In genomic region chr17:33089220-33089949, GRCm38 (mm10) we compare ENCODE assay signal across 8 mouse cellular contexts. TPM values are rescaled to one million over a fixed set of nuclear protein-coding genes. Genes with fewer than 3 reads are reported as not detected.
DNase-seq lines count a peak whose midpoint lies in the region; ATAC-seq lines count a peak whose summit lies in the region.

TSS of gene Zfp563 (plus strand) at chr17:33089310.

- peak within 1 kb of the TSS; percentile 68 for H3K9ac ChIP-seq in intestine, embryonic 14.5 days (ENCODE audit: low read length)

- H3K9me3 ChIP-seq in intestine, embryonic 14.5 days (ENCODE audit: control insufficient read depth, low read length), result no peaks in the 10 kb centered on the region

- no peaks in the 10 kb centered on the region for H3K27me3 ChIP-seq in intestine, embryonic 14.5 days (replicated peaks; ENCODE audit: control insufficient read depth, insufficient read depth, low read length)

- ATAC-seq in intestine, embryonic 14.5 days (replicated peaks; ENCODE audit: low FRiP score, low TSS enrichment, low read depth), result peak; percentile 89

- peak within 1 kb of the TSS; percentile 74 for H3K4me2 ChIP-seq in intestine, embryonic 14.5 days (ENCODE audit: low read length)

- peak within 1 kb of the TSS; percentile 74 for H3K4me3 ChIP-seq in intestine, embryonic 14.5 days (ENCODE audit: low read depth, low read length)

- DNase-seq in adrenal gland, adult 18-20 months (ENCODE audit: low spot score in 2 of 2), result peak; percentile 88 to 91
- DNase-seq in embryo, embryonic 11 days, result peak; percentile 94
- DNase-seq in gastrocnemius, postnatal 25 days, result peak; percentile 94
- peak; percentile 94 for DNase-seq in intestine, embryonic 14.5 days (ENCODE audit: low spot score)
- DNase-seq in left cerebral cortex, postnatal 14 days (ENCODE audit: low spot score in 2 of 2), result peak; percentile 91 to 93
- DNase-seq in mesoderm, embryonic 11.5 days (ENCODE audit: low read depth, low spot score), result peak; percentile 90
- DNase-seq in right cerebral cortex, postnatal 36 days (ENCODE audit: low spot score in 2 of 2), result peak; percentile 89 to 92
- DNase-seq in yolk sac, embryonic 10.5 days (ENCODE audit: low spot score), result peak; percentile 93

- WGBS in intestine, embryonic 14.5 days, result 3% methylated on average over 34 of the region's 34 CpGs

- intact Hi-C loops in left cerebral cortex, postnatal 14 days (cut with DNase I), result no loop called here

- peaks cover 13% of the 10 kb centered on the region; the same call in 1 of the 2 replicates for H3K4me1 ChIP-seq in intestine, embryonic 14.5 days (replicated peaks; ENCODE audit: control insufficient read depth, insufficient read depth, low read length)

- H3K36me3 ChIP-seq in intestine, embryonic 14.5 days (ENCODE audit: control insufficient read depth, insufficient read depth, low read length), result no peaks in the 10 kb centered on the region

- peak within 1 kb of the TSS; percentile 87 for H3K27ac ChIP-seq in intestine, embryonic 14.5 days (ENCODE audit: low read depth)

RNA-seq across cellular contexts. Expression of gene Zfp563, which starts in this region (rescaled TPM):
- 10 to 100 TPM in 1 of 2 experiments, 1 to 10 TPM in 1; 7.2 to 10.8 TPM for total RNA-seq in adrenal gland, adult 18-20 months (2021)
- total RNA-seq in gastrocnemius, postnatal 25 days (2021), result 1 to 10 TPM; 3.2 to 3.9 TPM
- 6.6 and 7.1 TPM in 2 replicates for polyA plus RNA-seq in intestine, embryonic 14.5 days (2014; fragmentation: Nextera tagmentation; extraction: Ambion mirVana)
- 10 to 100 TPM; 15.6 to 16.5 TPM for total RNA-seq in left cerebral cortex, postnatal 14 days (2021)

Comparison
In these comparisons a context has a peak if more than half of its experiments do, and no peak if none do; other contexts are left out.
1. Peak in every context shown above with its lines: DNase-seq, ATAC-seq, H3K4me3 ChIP-seq and H3K27ac ChIP-seq.